Mouse (Mus musculus): Measurements from ENCODE around the gene Smarca2. TPM values are rescaled to one million over a fixed set of nuclear protein-coding genes. Genes with fewer than 3 reads are reported as not detected.

Smarca2 gene
- total and polyA plus RNA-seq, 2 experiments = 23.9 to 79.7 TPM

DNA sequence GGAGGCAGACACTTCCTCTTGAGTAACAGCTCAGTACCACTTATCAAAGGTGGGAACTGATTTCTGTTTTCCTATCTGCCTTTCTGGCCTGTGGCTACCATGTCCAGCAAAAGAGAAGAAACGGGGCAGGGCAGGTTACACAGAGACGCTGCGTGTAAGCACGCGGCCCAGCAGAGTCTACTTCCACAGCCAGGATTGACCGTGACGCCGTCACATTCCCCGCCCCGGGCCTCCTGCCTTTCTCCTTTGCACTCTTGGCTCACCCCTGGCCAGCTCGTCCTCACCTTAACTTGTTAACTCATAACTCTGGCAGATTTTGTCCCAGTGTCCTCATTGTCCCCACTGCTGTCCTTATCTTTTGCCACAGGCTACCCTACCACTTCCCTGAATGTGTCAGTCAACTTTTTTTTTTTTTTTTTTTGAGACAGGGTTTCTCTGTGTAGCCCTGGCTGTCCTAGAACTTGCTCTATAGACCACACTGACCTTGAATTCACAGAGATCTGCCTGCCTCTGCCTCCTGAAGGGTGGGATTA is 167.3 kb downstream of the Smarca2 start:
- 78% methylated on average over 11 of the region's 11 CpGs for WGBS
- Histone ChIP-seq H3K36me3 (ENCODE audit: control insufficient read depth, insufficient read depth, low read length) (peaks cover 51% of the 10 kb centered on the region), H3K4me1 (ENCODE audit: control insufficient read depth, insufficient read depth, low read length) (no peaks in the 10 kb centered on the region; the same call in 1 of the 2 replicates), H3K4me3 (ENCODE audit: insufficient read depth, low read depth, low read length) (no peak overlapping the region), H3K9ac (ENCODE audit: low read depth, low read length) (no peak overlapping the region), H3K79me2 (ENCODE audit: control insufficient read depth, insufficient read depth, low read length) (0 out of 2 replicates have a peak, but pooled peaks cover 5% of the 10 kb centered on the region), H3K27ac (replicated peaks; ENCODE audit: insufficient read depth, low read depth, low read length) (no peak overlapping the region), H3K27me3 (ENCODE audit: control insufficient read depth, insufficient read depth, low read length) (no peaks in the 10 kb centered on the region)
- TF ChIP-seq CTCF (IDR thresholded peaks at IDR 0.05; ENCODE audit: low read depth, low read length) (no peak), POLR2A (IDR thresholded peaks at IDR 0.05; ENCODE audit: extremely low read depth, insufficient read depth, low read length) (no peak)
- peak; percentile 84 for DNase-seq (ENCODE audit: extremely low read depth, low read depth, low spot score)

DNA sequence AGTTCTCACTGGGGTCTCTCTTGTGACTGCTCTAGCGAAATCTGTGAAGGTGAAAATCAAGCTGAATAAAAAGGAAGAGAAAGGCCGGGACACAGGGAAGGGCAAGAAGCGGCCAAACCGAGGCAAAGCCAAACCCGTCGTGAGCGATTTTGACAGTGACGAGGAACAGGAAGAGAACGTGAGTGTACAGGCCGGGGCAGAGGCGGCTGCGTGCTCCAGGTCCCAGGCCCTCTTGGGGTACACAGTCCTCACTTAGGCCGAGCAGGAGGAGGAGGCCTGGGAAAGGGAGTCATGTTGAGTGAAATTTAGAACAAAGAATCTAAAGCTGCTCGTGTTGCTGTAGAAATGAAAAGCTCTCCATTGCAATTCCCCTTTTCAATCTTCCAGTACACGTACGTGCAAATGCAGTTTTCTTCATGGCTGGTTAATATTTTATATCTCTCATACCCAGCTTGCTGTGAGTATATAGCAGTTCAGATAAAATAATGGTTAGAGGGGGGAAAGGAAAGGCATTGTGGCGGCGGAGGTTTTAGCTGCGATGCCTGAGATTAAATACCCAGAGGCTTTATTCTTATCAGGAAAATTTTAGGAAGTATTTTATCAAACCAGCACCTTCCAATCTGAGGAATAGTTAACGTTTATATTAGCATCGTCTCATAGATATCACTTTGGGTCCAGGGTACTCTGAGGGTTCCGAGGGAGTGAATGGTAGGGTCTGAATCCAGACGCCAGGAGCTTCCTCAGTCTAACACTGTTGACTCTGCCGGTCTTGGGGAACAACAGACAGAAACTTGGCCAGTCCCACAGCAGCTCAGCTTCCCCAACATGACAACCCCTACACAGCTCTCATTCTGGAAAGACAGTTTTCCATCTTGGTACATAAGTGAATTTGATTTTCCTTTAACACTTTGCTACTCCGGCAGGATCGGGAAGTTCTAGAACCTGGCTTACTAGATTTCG is 171.5 kb downstream of the Smarca2 start:
- no peak overlapping the region for H3K9ac ChIP-seq (ENCODE audit: low read depth, low read length)
- no peak overlapping the region for H3K4me3 ChIP-seq (ENCODE audit: insufficient read depth, low read depth, low read length)
- 90% methylated on average over 27 of the region's 27 CpGs for WGBS
- no peaks in the 10 kb centered on the region; the same call in 1 of the 2 replicates for H3K4me1 ChIP-seq (ENCODE audit: control insufficient read depth, insufficient read depth, low read length)
- no peak overlapping the region for H3K27ac ChIP-seq (replicated peaks; ENCODE audit: insufficient read depth, low read depth, low read length)
- H3K36me3 ChIP-seq (ENCODE audit: control insufficient read depth, insufficient read depth, low read length) = peaks cover 63% of the 10 kb centered on the region
- TF ChIP-seq POLR2A (IDR thresholded peaks at IDR 0.05; ENCODE audit: extremely low read depth, insufficient read depth, low read length) (no peak), CTCF (IDR thresholded peaks at IDR 0.05; ENCODE audit: low read depth, low read length) (no peak)
- DNase-seq (ENCODE audit: extremely low read depth, low read depth, low spot score) = no peak
- no peaks in the 10 kb centered on the region for H3K27me3 ChIP-seq (ENCODE audit: control insufficient read depth, insufficient read depth, low read length)
- H3K79me2 ChIP-seq (ENCODE audit: control insufficient read depth, insufficient read depth, low read length) = no peaks in the 10 kb centered on the region

DNA sequence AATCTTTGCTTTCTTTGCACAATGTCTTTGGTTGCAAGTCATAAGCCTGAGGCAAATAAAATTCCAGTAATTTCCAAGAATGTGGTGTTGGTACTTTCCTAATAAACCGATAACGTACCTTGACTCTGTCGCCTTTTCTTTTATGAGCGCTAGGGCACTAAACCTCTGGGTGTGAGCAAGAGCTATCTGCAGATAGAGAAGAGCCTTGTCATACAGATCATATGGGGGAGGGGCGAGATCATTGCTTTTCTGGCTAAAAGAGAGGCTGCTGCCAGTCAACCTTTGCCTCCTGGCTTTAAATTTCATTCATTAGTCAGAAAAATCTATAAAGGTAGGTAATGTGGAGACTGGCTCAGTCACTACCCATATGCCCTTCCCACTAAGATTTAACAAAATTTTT is 173.3 kb downstream of the Smarca2 start:
- no peak overlapping the region for H3K9ac ChIP-seq (ENCODE audit: low read depth, low read length)
- WGBS = 30% methylated on average over 5 of the region's 5 CpGs
- H3K4me1 ChIP-seq (ENCODE audit: control insufficient read depth, insufficient read depth, low read length) = no peaks in the 10 kb centered on the region; the same call in 1 of the 2 replicates
- H3K36me3 ChIP-seq (ENCODE audit: control insufficient read depth, insufficient read depth, low read length) = peaks cover 51% of the 10 kb centered on the region
- no peak overlapping the region for H3K4me3 ChIP-seq (ENCODE audit: insufficient read depth, low read depth, low read length)
- H3K27me3 ChIP-seq (ENCODE audit: control insufficient read depth, insufficient read depth, low read length) = no peaks in the 10 kb centered on the region
- TF ChIP-seq POLR2A (IDR thresholded peaks at IDR 0.05; ENCODE audit: extremely low read depth, insufficient read depth, low read length) (no peak), CTCF (IDR thresholded peaks at IDR 0.05; ENCODE audit: low read depth, low read length) (no peak)
- H3K27ac ChIP-seq (replicated peaks; ENCODE audit: insufficient read depth, low read depth, low read length) = no peak overlapping the region
- H3K79me2 ChIP-seq (ENCODE audit: control insufficient read depth, insufficient read depth, low read length) = no peaks in the 10 kb centered on the region
- peak; percentile 82 for DNase-seq (ENCODE audit: extremely low read depth, low read depth, low spot score)

DNA sequence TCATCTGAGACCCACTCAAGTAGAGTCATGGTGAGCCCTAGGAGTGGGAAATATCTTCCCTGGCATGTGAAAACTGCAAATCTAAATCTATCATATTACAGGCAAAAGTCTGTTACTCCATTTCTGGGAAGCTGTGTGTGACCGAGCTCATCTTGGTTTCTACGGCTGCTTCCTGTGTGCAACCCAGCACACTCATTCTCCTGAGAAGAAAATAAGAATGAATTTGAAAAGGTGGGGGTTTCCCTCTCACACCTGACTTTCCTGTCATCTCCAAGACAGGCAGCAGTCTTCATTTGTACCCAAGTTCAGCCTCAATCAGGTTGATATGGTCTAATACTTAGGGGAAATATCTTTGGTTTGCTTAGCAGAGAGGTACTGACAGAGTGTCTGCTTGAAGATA is 176.4 kb downstream of the Smarca2 start:
- Histone ChIP-seq H3K79me2 (ENCODE audit: control insufficient read depth, insufficient read depth, low read length) (no peaks in the 10 kb centered on the region), H3K27me3 (ENCODE audit: control insufficient read depth, insufficient read depth, low read length) (no peaks in the 10 kb centered on the region), H3K27ac (replicated peaks; ENCODE audit: insufficient read depth, low read depth, low read length) (no peak overlapping the region), H3K4me1 (ENCODE audit: control insufficient read depth, insufficient read depth, low read length) (no peaks in the 10 kb centered on the region; the same call in 1 of the 2 replicates), H3K9ac (ENCODE audit: low read depth, low read length) (no peak overlapping the region), H3K4me3 (ENCODE audit: insufficient read depth, low read depth, low read length) (no peak overlapping the region), H3K36me3 (ENCODE audit: control insufficient read depth, insufficient read depth, low read length) (peaks cover 30% of the 10 kb centered on the region)
- 95% methylated on average over 2 of the region's 2 CpGs for WGBS
- TF ChIP-seq POLR2A (IDR thresholded peaks at IDR 0.05; ENCODE audit: extremely low read depth, insufficient read depth, low read length) (no peak), CTCF (IDR thresholded peaks at IDR 0.05; ENCODE audit: low read depth, low read length) (no peak)
- DNase-seq (ENCODE audit: extremely low read depth, low read depth, low spot score) = no peak

DNA sequence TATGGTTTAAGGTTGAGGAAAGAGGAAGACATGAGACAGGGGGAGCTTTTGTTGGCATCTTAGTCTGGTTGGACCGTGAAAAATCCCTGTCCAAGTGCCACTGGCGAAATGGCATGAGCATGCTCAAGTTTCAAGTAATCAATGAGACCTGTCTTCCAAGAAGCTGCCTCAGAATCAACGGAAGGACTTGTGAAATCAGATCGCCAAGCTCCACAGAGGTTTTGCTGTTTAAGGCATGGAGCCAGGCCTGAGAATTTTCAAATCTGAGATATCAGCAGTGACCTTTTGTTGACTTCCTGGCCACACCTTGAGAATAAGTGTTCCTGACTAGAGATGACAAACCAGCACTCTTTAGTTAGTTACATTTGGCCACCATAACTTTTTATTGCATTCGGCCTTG is 183.6 kb downstream of the Smarca2 start:
- Histone ChIP-seq H3K27ac (replicated peaks; ENCODE audit: insufficient read depth, low read depth, low read length) (no peak overlapping the region), H3K79me2 (ENCODE audit: control insufficient read depth, insufficient read depth, low read length) (no peaks in the 10 kb centered on the region), H3K9ac (ENCODE audit: low read depth, low read length) (no peak overlapping the region), H3K4me3 (ENCODE audit: insufficient read depth, low read depth, low read length) (no peak overlapping the region), H3K4me1 (ENCODE audit: control insufficient read depth, insufficient read depth, low read length) (no peaks in the 10 kb centered on the region), H3K36me3 (ENCODE audit: control insufficient read depth, insufficient read depth, low read length) (no peaks in the 10 kb centered on the region), H3K27me3 (ENCODE audit: control insufficient read depth, insufficient read depth, low read length) (no peaks in the 10 kb centered on the region)
- TF ChIP-seq CTCF (IDR thresholded peaks at IDR 0.05; ENCODE audit: low read depth, low read length) (no peak), POLR2A (IDR thresholded peaks at IDR 0.05; ENCODE audit: extremely low read depth, insufficient read depth, low read length) (no peak)
- DNase-seq (ENCODE audit: extremely low read depth, low read depth, low spot score) = no peak
- WGBS = 78% methylated on average over 5 of the region's 5 CpGs
